Mouse (Mus musculus) embryonic fibroblast, embryonic 13.5 days (primary cell): ENCODE results near the gene Irgm1. TPM values are rescaled to one million over a fixed set of nuclear protein-coding genes. Genes with fewer than 3 reads are reported as not detected.
A peak's percentile ranks its signal among the peaks of the same experiment; 100 is the strongest.

Experiments used
- H3K27ac ChIP-seq: 2 replicates; pipeline ENCODE4 v1.5.1; 2012; ENCODE audit warnings: low read length, control low read depth, inconsistent platforms; ENCODE audit not compliant: insufficient read depth
- H3K4me1 ChIP-seq: 2 replicates; pipeline ENCODE4 v1.6.1; 2011; ENCODE audit warnings: low read length; ENCODE audit not compliant: control insufficient read depth, insufficient read depth
- H3K4me3 ChIP-seq: 2 replicates; pipeline ENCODE4 v1.5.1; 2011; ENCODE audit warnings: mild to moderate bottlenecking, control low read depth, low read length; ENCODE audit not compliant: insufficient read depth
- CTCF ChIP-seq: IDR thresholded peaks from 2 replicates; pipeline ENCODE4 v1.5.1; 2011; ENCODE audit warnings: mild to moderate bottlenecking, control low read depth, low read length, moderate library complexity, borderline replicate concordance; ENCODE audit not compliant: insufficient read depth
- POLR2A ChIP-seq: IDR thresholded peaks from 2 replicates; pipeline ENCODE4 v1.6.1; 2011; ENCODE audit warnings: low read depth, mild to moderate bottlenecking, control low read depth, low read length, moderate library complexity
- polyA plus RNA-seq: library from polyadenylated mRNA; stranded (reverse); fragments of >200 nt; gene quantifications from 2 replicates; pipeline ENCODE4 v1.2.4, GENCODE M21; 2011; ENCODE audit warnings: low read depth; ENCODE audit not compliant: missing spikeins, insufficient read length

Irgm1 gene
- polyA plus RNA-seq, 1 experiment: 36.5 TPM

- Histone ChIP-seq H3K4me3 (no peak overlapping the region), H3K27ac (no peak overlapping the region), H3K4me1 (peaks cover 7% of the 10 kb centered on the region; the same call in 1 of the 2 replicates)
- TF ChIP-seq CTCF: no peak
These were observed 3.0 kb upstream of the Irgm1 start for GRCm38 (mm10) chr11:48874465-48874864.

DNA sequence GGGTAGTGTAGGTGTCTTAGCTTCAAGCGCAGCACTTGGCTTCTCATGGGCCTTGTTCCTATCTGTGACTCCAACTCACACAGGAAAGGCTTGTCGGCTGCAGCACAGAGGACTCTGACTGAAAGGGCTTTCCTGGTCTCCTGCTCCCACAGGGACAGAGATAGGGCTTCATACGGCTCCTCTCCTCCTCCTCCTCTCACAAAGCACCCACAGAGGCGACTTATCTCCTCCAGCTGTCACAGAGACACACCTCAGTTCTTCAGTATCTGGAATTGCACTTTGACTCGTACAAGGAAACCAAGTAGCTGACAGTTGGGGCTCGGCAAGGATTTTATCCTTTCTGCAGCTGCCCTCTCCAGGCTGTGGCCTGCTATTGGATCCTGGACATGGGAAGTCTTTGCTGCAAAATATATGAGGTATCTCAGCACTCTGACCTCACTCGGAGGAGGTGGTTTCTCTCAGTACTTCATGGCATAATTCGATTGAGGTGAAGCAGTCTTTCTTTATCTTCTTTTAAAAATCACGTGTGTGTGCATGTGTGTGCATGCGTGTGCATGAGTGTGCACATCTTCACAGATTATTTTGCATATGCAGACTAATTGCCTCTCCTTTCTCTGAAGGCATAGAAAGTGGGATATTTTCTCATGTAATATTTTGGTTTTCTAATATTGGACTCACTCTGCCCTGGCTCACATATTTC, 2.3 kb upstream of the Irgm1 start:
- Histone ChIP-seq H3K4me3 (no peak overlapping the region), H3K4me1 (peaks cover 7% of the 10 kb centered on the region; the same call in 1 of the 2 replicates), H3K27ac (peak overlapping the region; percentile 98; the same call in 1 of the 2 replicates)
- TF ChIP-seq CTCF (no peak), POLR2A (no peak)

GRCm38 (mm10) chr11:48872695-48873300, 1.3 kb upstream of the Irgm1 start:
- TF ChIP-seq POLR2A: no peak
- TF ChIP-seq CTCF: no peak
- Histone ChIP-seq H3K4me3 (peak overlapping the region; percentile 74), H3K27ac (peak overlapping the region; percentile 98), H3K4me1 (peaks cover 7% of the 10 kb centered on the region; the same call in 1 of the 2 replicates)

- H3K4me3 ChIP-seq: peak overlapping the region; percentile 74
- H3K4me1 ChIP-seq: peaks cover 7% of the 10 kb centered on the region; the same call in 1 of the 2 replicates
- H3K27ac ChIP-seq: peak overlapping the region; percentile 98
- TF ChIP-seq CTCF: no peak
- TF ChIP-seq POLR2A: peak; percentile 66
These were observed 496 bp upstream of the Irgm1 start for GRCm38 (mm10) chr11:48871817-48872541.

DNA sequence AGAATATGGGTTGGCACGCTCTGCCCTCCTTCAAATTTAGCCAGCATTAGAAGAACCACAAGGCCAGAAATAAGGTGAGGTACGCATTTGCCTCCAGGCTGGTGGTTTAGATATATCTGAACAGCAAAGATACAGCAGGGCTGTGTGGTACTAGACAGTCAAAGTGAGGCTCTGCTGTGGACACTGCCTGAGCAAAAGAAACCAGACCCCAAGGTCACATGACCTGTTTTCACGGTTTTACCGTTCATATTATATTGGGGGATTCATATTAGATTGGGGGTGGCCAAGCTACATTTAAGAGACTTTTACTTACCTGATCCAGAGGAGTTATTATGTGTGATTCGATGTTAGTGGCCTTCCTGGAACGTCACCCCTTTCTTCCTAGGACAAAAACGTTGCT, 702 bp downstream of the Irgm1 start:
- H3K4me1 ChIP-seq: peaks cover 7% of the 10 kb centered on the region; the same call in 1 of the 2 replicates
- H3K27ac ChIP-seq: peak overlapping the region; percentile 98
- TF ChIP-seq POLR2A: no peak; the same call in 1 of the 2 replicates
- no peak for TF ChIP-seq CTCF
- peak overlapping the region; percentile 74 for H3K4me3 ChIP-seq

DNA sequence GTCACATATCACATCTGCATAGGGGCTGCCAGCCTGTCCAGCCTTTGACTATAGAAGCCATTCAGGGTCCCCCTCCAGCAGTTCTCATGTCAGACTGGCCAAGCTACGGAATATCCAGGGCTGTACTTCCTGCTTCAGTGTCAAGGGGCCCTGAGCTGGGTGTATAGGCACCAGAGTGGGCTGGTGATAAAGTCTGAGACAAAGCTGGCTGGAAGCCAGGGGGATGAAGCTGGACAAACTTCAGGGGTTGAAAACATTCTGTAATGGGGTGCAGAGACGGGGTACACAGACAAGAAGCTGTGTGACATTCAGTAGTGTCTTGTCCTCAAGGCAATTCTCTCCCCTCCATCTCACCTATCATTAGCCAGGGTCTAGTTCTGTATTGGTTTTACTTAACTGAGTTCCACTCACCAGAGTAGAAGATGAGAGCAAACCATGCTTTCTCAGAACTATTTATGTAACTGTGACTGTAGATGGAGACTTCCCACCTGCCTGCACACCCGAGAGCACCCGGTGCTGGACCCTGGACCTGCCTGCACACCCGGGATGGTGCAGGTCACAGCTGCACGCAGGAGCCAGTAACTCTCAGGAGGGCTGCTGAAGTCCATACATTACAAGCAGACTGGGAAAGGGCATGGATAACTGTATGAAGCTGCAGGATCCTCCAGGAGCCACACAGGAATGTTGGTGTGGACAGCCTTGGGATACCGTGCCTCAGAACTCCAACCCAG, 1.9 kb downstream of the Irgm1 start:
- no peak for TF ChIP-seq POLR2A
- TF ChIP-seq CTCF: no peak

DNA sequence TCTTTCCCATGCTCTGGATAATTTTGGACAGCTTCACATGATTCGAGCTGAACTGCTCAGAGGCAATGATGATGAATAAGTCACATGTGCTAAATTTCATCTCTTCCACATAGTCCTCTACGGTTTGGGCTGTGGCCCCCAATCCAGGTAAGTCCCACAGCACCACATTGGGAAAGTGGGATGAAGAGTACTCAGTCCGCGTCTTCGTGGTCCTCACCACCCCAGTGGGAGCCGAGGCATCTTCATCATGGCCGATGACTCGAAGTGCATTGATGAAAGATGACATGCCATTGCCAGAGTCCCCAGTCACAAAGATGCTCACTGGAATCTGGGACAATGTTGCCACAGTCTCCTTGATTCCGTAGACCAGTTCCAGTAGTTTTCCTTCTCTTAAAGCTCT, 5.0 kb downstream of the Irgm1 start:
- TF ChIP-seq CTCF: no peak
- no peak for TF ChIP-seq POLR2A
- Histone ChIP-seq H3K4me3 (no peak overlapping the region), H3K4me1 (no peaks in the 10 kb centered on the region), H3K27ac (no peak overlapping the region)

More for the DNA sequence above, 1.9 kb downstream of the Irgm1 start:
- H3K4me3 ChIP-seq: peak overlapping the region; percentile 74
- H3K27ac ChIP-seq: peak overlapping the region; percentile 17; the same call in 1 of the 2 replicates
- H3K4me1 ChIP-seq: peaks cover 7% of the 10 kb centered on the region; the same call in 1 of the 2 replicates

DNA sequence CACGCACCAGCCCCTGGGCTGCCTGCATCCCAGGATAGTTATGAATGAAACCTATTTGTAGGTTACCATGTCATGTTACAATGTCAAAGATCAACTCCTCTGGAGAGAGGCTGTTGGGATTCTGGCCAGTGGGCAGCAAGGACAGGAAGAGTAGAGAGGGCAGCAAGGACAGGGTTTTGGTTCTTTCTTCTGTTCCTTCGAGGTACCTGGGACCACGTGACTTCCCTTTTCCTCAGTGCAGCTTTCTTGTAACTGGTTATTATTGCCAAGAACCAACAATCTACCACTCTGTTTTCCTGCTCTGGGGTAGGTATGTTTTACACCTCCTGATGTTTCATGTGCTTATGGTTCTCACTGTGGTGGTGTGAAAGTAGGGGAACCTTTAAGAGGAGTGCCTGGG, 7.7 kb downstream of the Irgm1 start:
- Histone ChIP-seq H3K27ac (no peak overlapping the region), H3K4me3 (no peak overlapping the region), H3K4me1 (no peaks in the 10 kb centered on the region)
- no peak for TF ChIP-seq CTCF
- TF ChIP-seq POLR2A: no peak

GRCm38 (mm10) chr11:48862784-48863319, 8.6 kb downstream of the Irgm1 start:
- Histone ChIP-seq H3K4me3 (no peak overlapping the region), H3K4me1 (no peaks in the 10 kb centered on the region), H3K27ac (no peak overlapping the region)
- TF ChIP-seq POLR2A (no peak), CTCF (no peak)

DNA sequence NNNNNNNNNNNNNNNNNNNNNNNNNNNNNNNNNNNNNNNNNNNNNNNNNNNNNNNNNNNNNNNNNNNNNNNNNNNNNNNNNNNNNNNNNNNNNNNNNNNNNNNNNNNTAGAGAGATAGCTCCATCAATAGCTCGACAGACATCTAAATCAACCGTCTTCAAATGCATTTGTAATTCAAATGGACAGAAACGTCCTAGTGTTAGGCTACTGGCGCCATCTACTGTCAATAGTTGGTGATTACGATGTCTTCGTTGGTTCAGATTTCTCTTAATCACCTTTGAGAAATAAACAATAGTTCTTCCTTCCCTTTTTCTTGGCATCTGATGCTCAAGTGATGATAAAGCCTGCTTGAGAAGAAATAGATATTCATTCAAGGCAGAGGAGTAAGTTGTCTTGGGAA, 12.5 kb downstream of the Irgm1 start:
- no peak overlapping the region for H3K4me3 ChIP-seq
- no peak overlapping the region for H3K27ac ChIP-seq
- H3K4me1 ChIP-seq: no peaks in the 10 kb centered on the region
- TF ChIP-seq POLR2A (no peak), CTCF (no peak)
